Mouse (Mus musculus) myocyte (in vitro differentiated cells): ENCODE data around the gene Itga2.

Experiments
- MAX ChIP-seq: IDR thresholded peaks from one replicate; pipeline ENCODE4 v1.6.1; 2011; ENCODE audit warnings: low read depth, mild to moderate bottlenecking, control low read depth
- MYOD1 ChIP-seq, 3 experiments: IDR thresholded peaks; one replicate each; pipeline ENCODE4 v1.6.1; 2011; ENCODE audit warnings: control low read depth in 2 of 3, low read depth in 2 of 3, mild to moderate bottlenecking in 2 of 3, moderate library complexity in 1 of 3; ENCODE audit not compliant: insufficient read length in 2 of 3, control insufficient read depth in 1 of 3
- POLR2A ChIP-seq: IDR thresholded peaks from one replicate; pipeline ENCODE4 v1.6.1; 2011; ENCODE audit warnings: low read depth, mild to moderate bottlenecking, control low read depth, moderate library complexity; ENCODE audit not compliant: insufficient read length
- REST ChIP-seq: IDR thresholded peaks from one replicate; pipeline ENCODE4 v1.6.1; 2011; ENCODE audit warnings: mild to moderate bottlenecking, control low read depth, moderate library complexity; ENCODE audit not compliant: insufficient read depth, insufficient read length
- TCF12 ChIP-seq: IDR thresholded peaks from one replicate; pipeline ENCODE4 v1.6.1; 2011; ENCODE audit warnings: mild to moderate bottlenecking, control low read depth; ENCODE audit not compliant: poor library complexity, insufficient read depth, severe bottlenecking
- TCF3 ChIP-seq: IDR thresholded peaks from one replicate; pipeline ENCODE4 v1.6.1; 2011; ENCODE audit warnings: low read depth, control low read depth; ENCODE audit not compliant: insufficient read length
- USF1 ChIP-seq: IDR thresholded peaks from one replicate; pipeline ENCODE4 v1.6.1; 2011; ENCODE audit warnings: low read depth, mild to moderate bottlenecking, control low read depth, moderate library complexity

DNA sequence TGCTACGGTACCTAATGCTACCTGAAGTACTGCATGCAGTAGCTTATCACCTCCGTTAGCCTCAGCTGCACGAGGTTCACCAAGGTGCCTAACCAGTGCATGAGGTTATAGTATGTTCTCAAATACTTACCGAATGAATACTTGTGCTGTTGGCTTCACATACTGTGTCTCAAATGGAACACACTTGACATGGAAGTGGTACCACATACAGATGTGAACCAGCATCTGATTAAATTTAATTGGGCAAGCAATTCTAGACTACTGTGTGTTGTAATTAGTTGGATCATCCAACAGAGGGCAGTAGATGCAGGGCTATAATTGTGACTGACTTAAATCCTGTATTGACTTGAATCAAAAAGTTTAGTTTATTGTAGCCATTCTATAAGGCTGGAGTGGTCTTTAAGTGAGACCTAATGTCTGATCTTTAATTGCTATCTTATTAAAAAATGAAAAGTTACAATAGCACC, 100.5 kb downstream of the Itga2 start:
- TF ChIP-seq POLR2A (no peak), TCF12 (no peak), MAX (no peak), TCF3 (no peak), USF1 (no peak), REST (no peak), MYOD1 (IDR thresholded peaks at IDR 0.05; ENCODE audit: control insufficient read depth in 1 of 3, insufficient read length in 2 of 3, low read depth in 2 of 3) (no peak)
